Mouse (Mus musculus) embryonic facial prominence, embryonic 15.5 days (tissue): ENCODE results near the gene Foxa2. TPM values are rescaled to one million over a fixed set of nuclear protein-coding genes. Genes with fewer than 3 reads are reported as not detected.

Source experiments
- ATAC-seq: fragments of 200-750 bp; cut with Nextera tagmentation; 2 replicates; pipeline ENCODE4 v1.8.0; 2017; ENCODE audit warnings: low read depth, moderate TSS enrichment; ENCODE audit not compliant: insufficient number of reproducible peaks, low FRiP score, low TSS enrichment
- H3K27ac ChIP-seq: fragments of 300-500 bp; sonication (generic); replicated peaks from 2 replicates; pipeline ENCODE4 v1.5.1; 2015; ENCODE audit warnings: mild to moderate bottlenecking, inconsistent platforms
- H3K27me3 ChIP-seq: fragments of 300-500 bp; sonication (generic); 2 replicates; pipeline ENCODE4 v1.6.1; 2015; ENCODE audit warnings: inconsistent platforms
- H3K36me3 ChIP-seq: fragments of 300-500 bp; sonication (generic); 2 replicates; pipeline ENCODE4 v1.6.1; 2015; ENCODE audit warnings: mild to moderate bottlenecking, inconsistent platforms
- H3K4me1 ChIP-seq: fragments of 300-500 bp; sonication (generic); 2 replicates; pipeline ENCODE4 v1.6.1; 2015; ENCODE audit warnings: inconsistent platforms
- H3K4me2 ChIP-seq: fragments of 300-500 bp; sonication (generic); replicated peaks from 2 replicates; pipeline ENCODE4 v1.6.1; 2015; ENCODE audit warnings: mild to moderate bottlenecking, inconsistent platforms
- H3K4me3 ChIP-seq: fragments of 300-500 bp; sonication (generic); replicated peaks from 2 replicates; pipeline ENCODE4 v1.5.1; 2015; ENCODE audit warnings: mild to moderate bottlenecking, inconsistent platforms
- H3K9ac ChIP-seq: fragments of 300-500 bp; sonication (generic); 2 replicates; pipeline ENCODE4 v1.6.1; 2015; ENCODE audit warnings: inconsistent platforms
- H3K9me3 ChIP-seq: fragments of 300-500 bp; sonication (generic); replicated peaks from 2 replicates; pipeline ENCODE4 v1.6.1; 2016; ENCODE audit warnings: inconsistent platforms
- WGBS: fragments of 180-500 bp; shearing (Covaris S2); methylation state at CpG from one replicate; pipeline ENCODE4 v1.1.7; 2015; 5-methylcytosine and 5-hydroxymethylcytosine counted together
- polyA plus RNA-seq: library from polyadenylated mRNA; unstranded; fragments of >200 nt; fragmentation: Nextera tagmentation; extraction: Ambion mirVana; gene quantifications from 2 replicates; pipeline ENCODE4 v1.2.1, GENCODE M21; 2015

The Foxa2 gene
- polyA plus RNA-seq, result 0.42 and 0.49 TPM in 2 replicates

- no peak within 1 kb of the TSS for H3K9ac ChIP-seq
Measured at GRCm38 (mm10) chr2:148046799-148047165, at the start of gene Foxa2. TSS of gene Foxa2 (minus strand) at chr2:148046969.

DNA sequence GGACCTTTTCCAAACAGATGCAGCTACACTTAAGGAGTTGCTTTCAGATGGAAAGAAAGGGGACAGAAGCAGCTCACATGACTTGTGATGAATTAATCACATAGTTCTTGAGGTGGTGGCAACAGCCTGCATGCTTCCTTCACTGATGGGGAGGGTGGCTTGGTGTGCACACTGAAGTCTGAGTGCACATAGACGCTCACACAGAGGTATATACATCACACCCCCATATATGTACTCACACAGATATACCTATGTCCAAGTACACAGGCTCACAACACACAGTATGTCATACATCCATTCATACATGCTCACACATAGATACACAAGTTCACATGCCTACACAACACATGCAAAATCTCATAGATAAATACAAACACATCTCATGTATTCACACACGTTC is 45.3 kb upstream of the Foxa2 start:
- ATAC-seq, result no peak
- Histone ChIP-seq H3K36me3 (no peaks in the 10 kb centered on the region), H3K9ac (no peak overlapping the region), H3K27ac (no peak overlapping the region), H3K9me3 (no peaks in the 10 kb centered on the region), H3K4me3 (no peak overlapping the region), H3K27me3 (no peaks in the 10 kb centered on the region), H3K4me2 (no peak overlapping the region), H3K4me1 (no peaks in the 10 kb centered on the region)
- 82% methylated on average over 2 of the region's 2 CpGs for WGBS

More at GRCm38 (mm10) chr2:148046799-148047165, at the start of gene Foxa2:
- no peak within 1 kb of the TSS for H3K27ac ChIP-seq
- no peaks in the 10 kb centered on the region for H3K36me3 ChIP-seq
- H3K4me2 ChIP-seq, result peak within 1 kb of the TSS; percentile 47
- H3K4me1 ChIP-seq, result peaks cover 35% of the 10 kb centered on the region
- ATAC-seq, result no peak
- peaks cover 99% of the 10 kb centered on the region for H3K27me3 ChIP-seq
- peak within 1 kb of the TSS; percentile 35 for H3K4me3 ChIP-seq
- no peaks in the 10 kb centered on the region for H3K9me3 ChIP-seq
- 1% methylated on average over 19 of the region's 19 CpGs for WGBS

GRCm38 (mm10) chr2:148091657-148092056 is 44.9 kb upstream of the Foxa2 start:
- Histone ChIP-seq H3K27me3 (no peaks in the 10 kb centered on the region), H3K36me3 (no peaks in the 10 kb centered on the region), H3K4me1 (no peaks in the 10 kb centered on the region), H3K4me3 (no peak overlapping the region), H3K4me2 (no peak overlapping the region), H3K9me3 (no peaks in the 10 kb centered on the region), H3K9ac (no peak overlapping the region), H3K27ac (no peak overlapping the region)
- ATAC-seq, result no peak
- WGBS, result 68% methylated on average over 6 of the region's 6 CpGs

DNA sequence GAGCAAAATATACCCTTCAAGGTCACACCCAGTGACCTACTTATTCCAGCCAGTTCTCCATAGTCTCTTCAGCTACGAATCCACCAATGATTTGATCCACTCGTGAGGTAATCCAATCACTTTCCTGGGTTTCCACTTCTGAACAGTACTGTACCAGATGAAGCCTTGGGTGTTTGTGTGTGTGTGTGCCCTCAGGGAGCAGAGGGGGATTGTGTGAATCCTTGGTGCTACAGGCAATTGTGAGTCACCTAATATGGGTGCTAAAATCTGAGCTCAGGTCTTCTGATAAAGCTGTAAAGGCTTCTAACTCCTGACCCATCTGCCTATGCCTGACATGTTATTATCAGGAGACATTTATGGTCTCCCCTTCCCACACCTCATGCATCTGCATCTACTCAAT is 43.3 kb upstream of the Foxa2 start:
- Histone ChIP-seq H3K27ac (no peak overlapping the region), H3K27me3 (no peaks in the 10 kb centered on the region), H3K9ac (no peak overlapping the region), H3K4me2 (no peak overlapping the region), H3K9me3 (no peaks in the 10 kb centered on the region), H3K4me1 (no peaks in the 10 kb centered on the region), H3K36me3 (no peaks in the 10 kb centered on the region), H3K4me3 (no peak overlapping the region)
- ATAC-seq, result no peak
- 72% methylated on average over 2 of the region's 2 CpGs for WGBS

GRCm38 (mm10) chr2:148085529-148085928 is 38.8 kb upstream of the Foxa2 start:
- Histone ChIP-seq H3K4me3 (no peak overlapping the region), H3K4me2 (no peak overlapping the region), H3K27ac (no peak overlapping the region), H3K27me3 (no peaks in the 10 kb centered on the region), H3K9me3 (no peaks in the 10 kb centered on the region), H3K36me3 (no peaks in the 10 kb centered on the region), H3K4me1 (no peaks in the 10 kb centered on the region), H3K9ac (no peak overlapping the region)
- ATAC-seq, result no peak
- 68% methylated on average over 5 of the region's 5 CpGs for WGBS

GRCm38 (mm10) chr2:148085126-148085525 is 38.4 kb upstream of the Foxa2 start:
- H3K27ac ChIP-seq, result no peak overlapping the region
- H3K9me3 ChIP-seq, result no peaks in the 10 kb centered on the region
- H3K36me3 ChIP-seq, result no peaks in the 10 kb centered on the region
- ATAC-seq, result no peak
- H3K9ac ChIP-seq, result no peak overlapping the region
- H3K4me2 ChIP-seq, result no peak overlapping the region
- 63% methylated on average over 4 of the region's 4 CpGs for WGBS
- no peaks in the 10 kb centered on the region for H3K27me3 ChIP-seq
- H3K4me3 ChIP-seq, result no peak overlapping the region
- H3K4me1 ChIP-seq, result no peaks in the 10 kb centered on the region

DNA sequence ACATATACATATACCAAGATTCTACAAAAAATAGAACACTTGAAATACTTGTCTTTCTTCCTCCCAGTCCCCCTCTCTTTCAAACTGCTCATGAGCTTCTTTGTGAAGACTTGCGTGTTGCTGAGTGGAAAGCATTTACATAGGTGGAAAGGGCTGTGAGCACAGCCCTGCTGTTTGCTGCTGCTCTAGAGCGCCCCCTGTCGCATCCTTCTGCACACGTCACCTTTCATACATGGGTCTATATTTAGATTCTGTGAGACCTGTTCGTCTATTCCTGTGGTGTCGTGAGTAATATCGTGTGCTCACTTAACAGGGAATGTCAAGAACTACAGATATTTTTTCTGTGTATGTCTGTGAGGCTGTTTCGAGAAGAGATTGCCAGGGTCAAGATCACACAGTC is 35.5 kb upstream of the Foxa2 start:
- Histone ChIP-seq H3K9ac (no peak overlapping the region), H3K4me1 (no peaks in the 10 kb centered on the region), H3K4me3 (no peak overlapping the region), H3K4me2 (no peak overlapping the region), H3K27me3 (no peaks in the 10 kb centered on the region), H3K36me3 (no peaks in the 10 kb centered on the region), H3K9me3 (no peaks in the 10 kb centered on the region), H3K27ac (no peak overlapping the region)
- WGBS, result 15% methylated on average over 8 of the region's 8 CpGs
- ATAC-seq, result no peak

GRCm38 (mm10) chr2:148060705-148061104 is 13.9 kb upstream of the Foxa2 start:
- ATAC-seq, result no peak
- 66% methylated on average over 6 of the region's 6 CpGs for WGBS
- no peak overlapping the region for H3K27ac ChIP-seq
- H3K9ac ChIP-seq, result no peak overlapping the region
- H3K36me3 ChIP-seq, result no peaks in the 10 kb centered on the region
- H3K4me1 ChIP-seq, result no peaks in the 10 kb centered on the region
- H3K4me2 ChIP-seq, result no peak overlapping the region
- H3K4me3 ChIP-seq, result no peak overlapping the region
- H3K27me3 ChIP-seq, result peaks cover 5% of the 10 kb centered on the region; the same call in 1 of the 2 replicates
- H3K9me3 ChIP-seq, result no peaks in the 10 kb centered on the region

DNA sequence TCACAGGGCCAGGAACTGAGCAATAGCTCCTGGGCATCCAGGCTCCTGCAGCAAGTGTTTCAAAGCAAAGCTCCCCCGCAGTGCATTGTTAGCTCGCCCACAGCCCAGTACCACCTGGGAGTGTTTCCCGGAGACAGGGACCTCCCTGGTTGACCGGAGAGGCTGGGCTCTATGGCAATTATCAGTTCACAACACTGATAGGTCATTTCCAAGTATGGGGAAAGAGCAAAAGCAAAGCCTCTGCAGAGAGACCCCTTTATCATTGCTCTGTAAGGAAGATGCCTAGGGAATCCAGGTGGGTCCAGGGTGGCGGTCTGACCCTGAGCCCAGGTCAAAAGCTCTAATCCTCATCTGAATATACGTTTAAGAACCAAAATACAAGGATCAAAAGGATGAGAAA is 6.6 kb upstream of the Foxa2 start:
- no peak overlapping the region for H3K9ac ChIP-seq
- peaks cover 6% of the 10 kb centered on the region; the same call in 1 of the 2 replicates for H3K4me1 ChIP-seq
- no peak for ATAC-seq
- H3K27me3 ChIP-seq, result peaks cover 71% of the 10 kb centered on the region
- H3K9me3 ChIP-seq, result no peaks in the 10 kb centered on the region
- no peak overlapping the region for H3K27ac ChIP-seq
- no peak overlapping the region for H3K4me2 ChIP-seq
- WGBS, result 6% methylated on average over 6 of the region's 6 CpGs
- H3K36me3 ChIP-seq, result no peaks in the 10 kb centered on the region
- H3K4me3 ChIP-seq, result no peak overlapping the region

DNA sequence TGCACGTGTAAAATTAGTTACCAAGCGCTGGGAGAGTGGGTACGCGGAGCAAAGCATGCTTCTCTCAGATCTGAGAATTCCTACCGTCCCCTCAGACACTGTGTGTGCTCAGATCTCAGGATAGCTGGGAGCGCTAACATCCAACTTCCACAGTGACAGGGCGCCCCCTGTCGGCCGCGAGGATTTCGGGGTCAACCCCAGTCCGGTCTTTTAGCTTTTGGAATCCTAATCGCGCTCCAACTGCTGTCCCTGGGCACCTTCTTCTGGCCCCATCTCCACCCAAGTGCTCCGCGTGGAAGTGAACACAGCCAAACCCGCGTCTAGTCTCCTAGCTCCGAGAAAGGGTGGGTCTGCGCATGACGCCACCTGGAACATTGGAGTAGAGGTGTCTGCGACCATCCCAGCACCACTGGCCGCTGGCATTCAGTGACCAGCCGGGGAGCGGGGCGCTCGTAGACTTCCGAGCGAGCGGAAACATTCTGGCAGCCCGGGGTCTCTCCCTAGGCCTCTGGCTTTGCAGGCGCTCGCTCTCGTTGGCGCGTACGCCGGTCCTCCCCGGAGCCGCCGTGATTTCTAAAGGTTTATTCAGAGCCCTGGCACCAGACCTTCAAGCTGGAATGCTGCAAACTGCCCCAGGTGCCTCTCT is 1.8 kb upstream of the Foxa2 start:
- Histone ChIP-seq H3K27me3 (peaks cover 99% of the 10 kb centered on the region), H3K4me2 (peak overlapping the region; percentile 28), H3K4me1 (peaks cover 35% of the 10 kb centered on the region), H3K9me3 (no peaks in the 10 kb centered on the region), H3K4me3 (peak overlapping the region; percentile 23), H3K36me3 (no peaks in the 10 kb centered on the region), H3K27ac (no peak overlapping the region), H3K9ac (no peak overlapping the region)
- WGBS, result under 1% methylated on average over 41 of the region's 41 CpGs
- ATAC-seq, result peak; percentile 6; the same call in 1 of the 2 replicates

- H3K4me2 ChIP-seq, result no peak overlapping the region
- no peak for ATAC-seq
- no peak overlapping the region for H3K4me3 ChIP-seq
- no peaks in the 10 kb centered on the region for H3K9me3 ChIP-seq
- no peaks in the 10 kb centered on the region for H3K36me3 ChIP-seq
- 7% methylated on average over 8 of the region's 8 CpGs for WGBS
- no peak overlapping the region for H3K9ac ChIP-seq
- H3K27ac ChIP-seq, result no peak overlapping the region
- H3K27me3 ChIP-seq, result peaks cover 99% of the 10 kb centered on the region
- H3K4me1 ChIP-seq, result peaks cover 35% of the 10 kb centered on the region
Measured at GRCm38 (mm10) chr2:148047611-148048010, 842 bp upstream of the Foxa2 start.
